Mouse (Mus musculus): ENCODE results near the gene Tnrc6b. TPM values are rescaled to one million over a fixed set of nuclear protein-coding genes. Genes with fewer than 3 reads are reported as not detected.

Gene Tnrc6b
- 256 TPM for total RNA-seq (2023)

DNA sequence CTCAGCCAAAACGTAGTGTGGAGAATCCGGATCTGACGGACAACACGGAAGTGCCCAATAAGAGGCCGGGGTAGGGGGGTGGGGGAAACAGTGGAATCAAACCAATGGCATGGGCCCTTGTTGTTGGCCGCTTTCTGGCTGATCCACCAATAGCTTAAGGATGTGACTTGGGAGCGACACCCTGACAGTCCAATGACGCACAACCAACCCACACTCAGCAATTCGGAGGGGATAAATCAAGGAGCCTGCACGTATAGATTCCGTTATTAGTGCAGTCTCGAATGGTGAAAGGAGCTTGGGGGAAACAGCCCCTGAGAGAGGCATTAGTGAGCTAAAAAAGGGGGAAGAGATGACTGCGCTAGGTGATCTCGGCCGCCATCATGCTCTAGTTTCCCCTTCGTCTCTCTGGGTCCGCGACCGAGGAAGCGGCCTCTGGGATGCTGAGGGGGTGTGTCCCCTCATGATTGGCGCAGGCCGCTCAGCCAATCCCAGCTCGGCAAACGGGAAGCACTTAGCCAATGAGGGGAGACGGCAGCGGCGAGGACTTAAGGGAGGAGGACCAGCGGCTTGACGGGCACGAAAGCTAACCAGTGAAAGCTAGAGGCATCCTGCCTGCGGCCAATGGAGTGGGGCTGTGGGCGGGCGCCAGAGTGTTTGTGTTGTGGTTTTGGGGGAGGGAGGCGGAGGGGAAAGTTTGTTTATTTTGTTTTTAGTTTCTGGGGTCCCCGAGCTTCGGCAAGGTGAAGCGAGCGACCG lies at the start of gene Tnrc6b:
Gene Tnrc6b, plus strand, starts transcription at position 706 of the 756 bp plus-strand sequence.

DNA sequence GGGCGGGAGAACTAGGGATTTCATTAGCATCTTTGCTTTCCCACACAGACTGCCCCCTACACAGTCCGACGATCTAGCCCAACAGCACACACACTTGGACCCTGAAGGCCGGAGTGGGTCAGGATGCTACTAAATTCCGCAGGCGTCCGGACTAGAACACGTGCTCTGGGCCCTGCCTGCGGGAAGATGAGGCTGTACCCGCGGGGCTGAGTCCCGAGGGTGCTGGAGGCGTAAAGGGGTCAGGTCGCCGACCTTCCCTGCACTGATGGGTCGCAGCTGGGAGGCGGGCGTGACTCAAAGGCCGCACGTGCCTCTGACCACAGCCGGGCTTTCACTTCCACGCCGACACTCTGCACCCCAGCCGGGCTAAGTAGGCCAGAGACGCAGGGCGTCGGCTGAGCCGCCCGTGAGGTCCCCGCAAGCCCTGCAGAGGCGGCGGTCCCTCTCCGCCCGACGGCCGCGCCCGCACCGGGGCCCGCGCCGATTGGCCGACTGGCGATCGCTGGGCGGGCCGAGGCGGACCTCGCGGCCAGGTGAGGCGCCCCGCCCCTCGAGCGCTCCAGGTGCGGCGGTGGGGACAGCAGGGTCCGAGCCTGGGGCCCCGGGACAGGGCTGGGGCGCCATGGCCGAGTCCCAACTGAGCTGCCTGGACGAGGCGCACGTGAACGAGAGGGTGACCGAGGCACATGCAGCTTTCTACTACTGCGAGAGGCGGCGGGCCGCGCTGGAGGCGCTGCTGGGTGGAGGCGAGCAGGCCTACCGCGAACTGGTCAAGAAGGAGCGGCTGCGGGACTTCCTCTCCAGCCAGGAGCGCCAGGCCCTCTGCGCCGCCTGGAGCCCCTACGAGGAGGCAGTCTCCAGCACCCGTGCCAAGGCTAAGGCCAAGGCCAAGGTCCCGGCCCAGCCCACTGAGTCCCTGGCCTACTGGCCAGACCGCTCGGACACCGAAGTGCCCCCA lies 39.5 kb upstream of the Tnrc6b start, which contains the start of gene Fam83f:
Gene Fam83f, plus strand, starts transcription at position 553 of the 958 bp plus-strand sequence.

DNA sequence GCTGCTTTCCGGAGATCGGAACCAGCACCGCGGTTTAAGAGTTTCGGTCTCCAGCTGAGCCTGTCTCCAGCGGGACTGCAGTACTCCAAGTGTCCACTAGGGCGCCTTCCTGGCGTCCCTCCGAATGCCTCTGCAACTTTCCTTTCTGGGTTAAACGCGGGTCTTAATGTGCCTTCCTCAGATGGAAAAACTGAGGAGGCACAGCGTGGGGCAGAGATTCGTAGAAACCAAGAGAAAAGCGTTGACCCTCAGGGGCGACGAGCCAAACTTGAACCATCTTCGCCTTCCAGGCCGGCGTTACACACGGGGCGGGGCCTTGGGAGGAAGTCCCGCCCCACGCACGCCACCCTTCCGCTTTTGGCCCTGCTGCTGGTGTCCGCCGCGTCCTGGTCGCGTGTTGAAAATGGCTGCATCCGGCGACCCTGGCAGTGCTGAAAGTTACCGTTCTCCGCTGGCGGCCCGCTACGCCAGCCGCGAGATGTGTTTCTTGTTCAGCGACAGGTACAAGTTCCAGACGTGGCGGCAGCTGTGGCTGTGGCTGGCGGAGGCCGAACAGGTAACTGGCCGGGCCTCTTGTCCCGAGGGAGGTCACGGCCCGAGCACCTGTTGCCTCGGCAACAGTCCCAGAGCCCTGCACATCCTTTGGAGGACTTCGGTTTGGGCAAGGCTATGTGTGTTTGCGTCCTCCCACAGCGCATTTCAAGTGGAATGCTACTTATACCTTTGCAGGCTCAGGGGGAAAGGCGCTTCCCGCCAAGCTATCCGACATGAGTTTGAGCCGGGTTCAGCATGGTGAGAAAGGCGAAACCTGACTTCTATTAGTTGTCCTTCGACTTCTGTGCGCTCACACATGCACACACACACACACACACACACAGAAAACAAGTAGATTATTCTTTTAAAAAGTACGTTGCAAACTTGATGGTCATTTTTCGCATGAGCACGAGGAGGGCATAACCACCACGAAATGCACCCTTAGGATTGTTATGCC lies 237.3 kb downstream of the Tnrc6b start, which contains the start of gene Adsl:
Gene Adsl, plus strand, starts transcription at position 346 of the 991 bp plus-strand sequence.

DNA sequence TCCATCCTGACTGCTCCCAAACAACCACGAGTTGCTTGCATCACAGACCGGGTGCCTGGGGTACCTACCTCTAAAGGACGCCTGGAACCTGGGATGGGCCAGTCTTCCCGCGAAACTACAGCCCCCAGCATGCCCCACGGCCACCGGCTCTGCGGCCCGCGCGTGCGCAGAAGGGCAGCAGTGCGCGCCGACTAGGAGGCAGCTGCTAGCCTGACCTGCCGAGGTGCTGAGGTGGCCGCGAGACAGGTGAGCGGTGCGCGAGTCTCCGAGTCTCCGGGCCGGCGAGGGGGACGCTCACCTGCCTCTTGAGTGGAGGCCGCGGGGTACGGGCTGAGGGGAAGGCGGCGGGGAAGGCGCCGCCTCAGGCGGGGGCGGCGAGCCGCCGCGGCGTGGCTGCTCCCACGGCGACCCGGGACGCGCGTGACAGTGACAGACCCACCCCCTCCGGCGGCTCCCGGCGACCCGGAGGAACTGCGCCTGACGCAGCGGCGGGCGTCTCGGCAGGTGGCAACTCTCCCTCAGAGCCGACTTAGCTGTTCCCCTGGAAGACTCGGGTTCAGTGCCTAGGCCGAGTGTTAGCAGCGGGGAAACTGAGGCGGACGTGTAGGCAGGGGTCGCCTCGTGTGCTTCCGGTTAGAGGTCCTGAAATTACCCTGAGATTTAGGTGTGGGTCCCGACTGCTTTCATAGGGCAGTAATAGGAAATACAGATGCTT lies 266.7 kb downstream of the Tnrc6b start, which contains the start of gene Sgsm3:
Gene Sgsm3, plus strand, starts transcription at position 146 of the 715 bp plus-strand sequence.

Other genes starting within 250 kb of the Tnrc6b start
- gene Enthd1, start 146.2 kb upstream of the Tnrc6b start, total RNA-seq (2023) = 0.46 TPM
- 614 TPM for gene Grap2, start 138.7 kb upstream of the Tnrc6b start, total RNA-seq (2023)
- gene Fam83f, start 39.5 kb upstream of the Tnrc6b start, total RNA-seq (2023) = 0.21 TPM
- 53.6 TPM for gene Adsl, start 237.2 kb downstream of the Tnrc6b start, total RNA-seq (2023)